Mouse (Mus musculus) cerebellum, adult 2 months (tissue): ENCODE results near the gene Coa6.
"Not testable (repeated sequence)": the region's sequence is repeated elsewhere in the genome, so short reads cannot be mapped to it uniquely, and the experiment has no call there.

Experiments used
- CTCF ChIP-seq: fragments of 200-500 bp; IDR thresholded peaks from 2 replicates; pipeline ENCODE4 v1.5.1; 2011; ENCODE audit warnings: low read depth, mild to moderate bottlenecking, control low read depth, low read length, moderate library complexity, borderline replicate concordance; ENCODE audit not compliant: insufficient read depth
- POLR2A ChIP-seq: fragments of 200-500 bp; IDR thresholded peaks from 2 replicates; pipeline ENCODE4 v1.6.1; 2011; ENCODE audit warnings: low read length, control low read depth, borderline replicate concordance; ENCODE audit not compliant: insufficient read depth

- TF ChIP-seq POLR2A, CTCF: not testable (repeated sequence)
Measured at GRCm38 (mm10) chr8:126404550-126404949, 17.8 kb upstream of the Coa6 start.
